Mouse (Mus musculus): ENCODE data around the gene Polrmt.

Gene Polrmt

DNA sequence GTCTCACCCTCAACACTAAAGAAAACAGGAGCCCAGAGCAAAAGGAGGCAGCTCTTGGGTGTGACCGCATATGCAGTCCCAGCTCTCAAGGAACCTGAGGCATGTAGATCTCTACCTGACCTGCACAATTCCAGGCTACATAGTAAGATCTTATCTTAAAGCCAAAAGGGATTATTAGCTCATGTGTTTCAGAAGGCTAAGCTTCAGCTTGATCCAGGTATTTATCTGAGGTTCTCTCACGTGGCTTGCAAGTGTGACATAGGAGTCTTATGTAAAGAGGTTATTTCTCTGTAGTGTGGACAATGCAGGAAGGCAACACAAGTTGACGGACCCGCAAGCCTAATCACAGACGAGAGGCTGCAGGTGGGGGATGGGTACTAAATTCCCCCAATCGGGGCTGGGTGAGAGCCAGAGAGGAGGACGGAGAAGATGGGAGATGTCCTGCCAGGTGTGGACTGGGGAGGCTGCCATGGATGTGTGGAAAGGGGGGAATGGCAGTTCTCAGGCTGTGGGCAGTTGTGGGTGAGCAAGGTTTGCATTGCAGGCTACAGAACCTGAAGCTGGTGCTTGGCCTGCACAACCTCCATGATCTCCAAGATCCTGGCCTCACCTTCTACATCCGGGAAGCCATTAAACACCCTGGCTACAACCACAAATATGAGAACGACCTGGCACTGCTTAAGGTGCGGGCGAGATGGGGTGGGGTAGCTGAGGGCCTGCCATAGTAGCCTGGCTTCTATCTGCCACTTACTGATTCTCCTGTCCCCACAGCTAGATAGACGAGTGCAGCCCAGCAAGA is 52.6 kb downstream of the Polrmt start:
- DNase-seq (ENCODE audit: extremely low read depth, low read depth) = no peak

DNA sequence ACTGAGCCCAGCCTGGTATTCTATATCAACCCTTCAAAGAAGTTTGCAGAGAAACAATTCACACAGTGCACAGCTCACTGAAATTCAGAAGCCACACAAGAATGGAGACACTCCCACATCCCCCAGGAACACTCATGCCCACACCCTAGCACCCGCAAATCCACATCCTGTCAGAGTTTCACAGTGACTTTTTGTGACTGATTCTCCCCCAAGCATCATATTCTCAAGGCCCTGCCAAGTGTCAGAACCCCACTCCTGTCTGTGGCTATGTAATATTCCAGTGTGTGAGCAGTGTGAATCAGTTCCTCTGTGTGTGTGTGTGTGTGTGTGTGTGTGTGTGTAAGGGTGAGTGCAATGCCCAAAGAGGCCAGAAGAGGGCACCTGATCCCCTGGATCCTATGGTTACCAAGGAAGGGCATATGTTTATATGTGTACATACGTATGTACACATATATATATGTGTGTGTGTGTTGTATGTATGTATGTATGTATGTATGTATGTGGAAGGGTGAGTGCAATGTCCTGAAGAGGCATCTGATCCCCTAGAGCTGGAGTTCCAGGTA is 54.3 kb downstream of the Polrmt start:
- no peak for DNase-seq (ENCODE audit: extremely low read depth, low read depth)

- DNase-seq (ENCODE audit: extremely low read depth, low read depth) = no peak
Observed at GRCm38 (mm10) chr10:79689178-79689577, 57.2 kb downstream of the Polrmt start.

DNA sequence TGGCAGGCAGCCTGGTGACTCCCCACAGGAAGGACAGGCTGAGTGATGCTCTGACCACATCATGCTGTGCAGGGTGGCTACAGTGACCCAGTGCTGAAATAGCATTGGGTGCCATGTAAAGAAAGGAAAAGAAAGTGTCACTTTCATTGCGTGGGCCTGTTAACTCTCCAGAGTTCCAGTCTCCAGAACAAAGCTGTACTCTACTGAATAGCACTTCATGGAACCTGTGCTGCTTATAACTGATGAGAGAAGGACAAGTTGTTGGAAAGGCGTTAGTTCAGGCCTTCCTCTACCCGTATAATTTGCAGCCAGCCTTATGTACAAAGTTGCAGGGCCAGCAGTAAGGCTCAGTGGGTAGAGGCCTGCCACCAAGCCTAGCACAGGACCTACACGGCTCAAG is 57.7 kb downstream of the Polrmt start, which contains the start of gene Gzmm:
Gene Gzmm (plus strand): TSS at position 301 of the 400 bp plus-strand sequence.
- DNase-seq (ENCODE audit: extremely low read depth, low read depth) = no peak

DNA sequence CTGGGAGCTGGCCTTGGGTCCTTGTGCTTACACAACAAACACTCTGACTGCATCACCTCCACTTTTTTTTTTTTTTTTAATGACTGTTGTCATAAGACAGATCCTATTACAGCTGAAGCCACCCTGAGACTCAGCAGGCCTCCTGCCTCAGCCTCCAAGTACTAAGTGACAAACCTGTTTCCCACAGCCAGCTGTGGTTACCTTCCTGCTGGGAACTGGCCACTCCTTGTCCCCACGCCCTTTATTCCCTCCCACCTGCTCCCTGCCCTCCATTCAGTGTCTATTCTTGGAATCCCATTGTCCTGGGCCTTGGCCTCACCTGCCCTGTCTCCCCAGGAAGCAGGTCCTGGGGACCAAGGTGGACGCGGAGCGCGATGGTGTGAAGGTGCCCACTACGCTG is 58.9 kb downstream of the Polrmt start:
- DNase-seq (ENCODE audit: extremely low read depth, low read depth) = no peak

- no peak for DNase-seq (ENCODE audit: extremely low read depth, low read depth)
Observed at GRCm38 (mm10) chr10:79686691-79687090, 59.7 kb downstream of the Polrmt start.

DNA sequence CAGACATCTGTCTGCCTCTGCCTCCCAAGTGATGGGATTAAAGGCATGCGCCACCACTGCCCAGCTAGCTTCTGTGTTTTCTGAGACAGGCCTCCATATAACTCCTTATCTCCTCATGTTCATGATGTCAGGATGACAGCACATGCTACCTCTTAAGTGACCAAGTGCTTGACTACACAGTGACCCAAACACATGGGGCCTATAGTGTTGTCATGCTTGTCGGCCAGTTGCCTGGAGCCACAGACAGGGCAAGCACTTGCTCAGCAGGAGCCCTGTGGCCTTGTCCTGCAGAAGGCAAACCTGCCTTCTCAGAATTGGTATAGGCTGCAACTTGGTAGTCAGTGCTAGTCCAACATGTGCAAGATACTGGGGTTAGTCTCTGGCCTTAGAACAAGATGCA is 60.2 kb downstream of the Polrmt start:
- no peak for DNase-seq (ENCODE audit: extremely low read depth, low read depth)

Data from MEL-GATA-1-ER (cell line).